Mouse (Mus musculus) brain, embryonic 14.5 days (tissue): ENCODE measurements around the gene P3h4. TPM values are rescaled to one million over a fixed set of nuclear protein-coding genes. Genes with fewer than 3 reads are reported as not detected.

Experiments
- DNase-seq: peaks from one replicate; pipeline ENCODE4 v3.0.0-alpha.2; 2011; ENCODE audit warnings: low read depth
- CTCF ChIP-seq: fragments of 200-500 bp; IDR thresholded peaks from 2 replicates; pipeline ENCODE4 v1.5.1; 2012; ENCODE audit warnings: inconsistent platforms, mild to moderate bottlenecking, moderate library complexity, borderline replicate concordance; ENCODE audit not compliant: insufficient read depth, insufficient read length; ENCODE audit errors: extremely low read depth
- POLR2A ChIP-seq: fragments of 200-500 bp; IDR thresholded peaks from 2 replicates; pipeline ENCODE4 v1.6.1; 2012; ENCODE audit warnings: mild to moderate bottlenecking, inconsistent platforms, borderline replicate concordance; ENCODE audit not compliant: poor library complexity, insufficient read depth, insufficient read length, severe bottlenecking; ENCODE audit errors: extremely low read depth
- polyA plus RNA-seq: library from polyadenylated mRNA; depleted of rRNA; stranded (reverse); fragments of >200 nt; gene quantifications from 2 replicates; pipeline ENCODE4 v1.2.3, GENCODE M21; 2012

Gene P3h4
- polyA plus RNA-seq, 1 experiment = 21.1 TPM

- TF ChIP-seq POLR2A = no peak
- TF ChIP-seq CTCF = no peak
- no peak for DNase-seq
These were observed 10.1 kb downstream of the P3h4 start for GRCm38 (mm10) chr11:100404456-100405074.

- TF ChIP-seq POLR2A = no peak
- TF ChIP-seq CTCF = no peak
- DNase-seq = peak; percentile 40
These were observed 11.0 kb downstream of the P3h4 start for GRCm38 (mm10) chr11:100403445-100404134.

GRCm38 (mm10) chr11:100402682-100403081, 12.0 kb downstream of the P3h4 start:
- TF ChIP-seq POLR2A (no peak), CTCF (no peak)
- DNase-seq = no peak

- peak; percentile 23 for DNase-seq
- no peak for TF ChIP-seq POLR2A
- TF ChIP-seq CTCF = no peak
These were observed 12.4 kb downstream of the P3h4 start for GRCm38 (mm10) chr11:100402240-100402639.

- TF ChIP-seq CTCF (no peak), POLR2A (no peak)
- no peak for DNase-seq
These were observed 13.8 kb downstream of the P3h4 start for GRCm38 (mm10) chr11:100400842-100401241.

GRCm38 (mm10) chr11:100399727-100400538, 14.7 kb downstream of the P3h4 start:
- no peak for DNase-seq
- TF ChIP-seq CTCF = no peak
- TF ChIP-seq POLR2A = no peak

GRCm38 (mm10) chr11:100399320-100399719, 15.3 kb downstream of the P3h4 start:
- DNase-seq = no peak
- no peak for TF ChIP-seq POLR2A
- TF ChIP-seq CTCF = no peak

- TF ChIP-seq CTCF (no peak), POLR2A (no peak)
- DNase-seq = no peak
These were observed 16.1 kb downstream of the P3h4 start for GRCm38 (mm10) chr11:100398517-100398916.

GRCm38 (mm10) chr11:100397600-100398389, 16.8 kb downstream of the P3h4 start, which contains the start of gene Jup:
TSS of gene Jup (minus strand) at chr11:100397763.
- peak; percentile 99 for DNase-seq
- TF ChIP-seq CTCF (no peak), POLR2A (peak; percentile 89)

- no peak for TF ChIP-seq POLR2A
- no peak for TF ChIP-seq CTCF
- peak; percentile 20 for DNase-seq
These were observed 17.6 kb downstream of the P3h4 start for GRCm38 (mm10) chr11:100396886-100397599.
